Mouse (Mus musculus): ENCODE data around the gene Cdc6.

DNA sequence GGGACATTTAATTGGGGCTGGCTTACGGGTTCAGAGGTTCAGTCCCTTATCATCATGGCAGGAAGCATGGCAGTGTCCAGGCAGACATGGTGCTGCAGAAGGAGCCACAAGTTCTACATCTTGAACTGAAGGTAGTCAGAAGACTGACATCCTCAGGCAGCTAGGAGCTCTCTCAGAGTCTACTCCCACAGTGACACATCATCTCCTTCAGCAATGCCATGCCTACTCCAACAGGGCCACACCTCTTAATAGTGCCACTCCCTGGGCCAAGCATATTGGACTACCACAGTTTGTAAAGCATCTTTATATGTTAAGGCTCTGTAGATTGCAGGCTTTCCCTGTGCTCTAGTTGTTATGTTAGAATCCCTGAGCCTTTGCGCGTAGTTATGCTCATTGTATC, 19.9 kb upstream of the Cdc6 start:
- no peak for TF ChIP-seq POLR2A (IDR thresholded peaks at IDR 0.05; ENCODE audit: borderline replicate concordance, insufficient read depth, low read length)
- TF ChIP-seq CTCF (IDR thresholded peaks at IDR 0.05; ENCODE audit: borderline replicate concordance, insufficient read depth, low read depth, low read length) = no peak

Measured in cerebellum, adult 2 months (tissue).